Comparison of ENCODE assay signal across 17 mouse cellular contexts in the genomic region with DNA sequence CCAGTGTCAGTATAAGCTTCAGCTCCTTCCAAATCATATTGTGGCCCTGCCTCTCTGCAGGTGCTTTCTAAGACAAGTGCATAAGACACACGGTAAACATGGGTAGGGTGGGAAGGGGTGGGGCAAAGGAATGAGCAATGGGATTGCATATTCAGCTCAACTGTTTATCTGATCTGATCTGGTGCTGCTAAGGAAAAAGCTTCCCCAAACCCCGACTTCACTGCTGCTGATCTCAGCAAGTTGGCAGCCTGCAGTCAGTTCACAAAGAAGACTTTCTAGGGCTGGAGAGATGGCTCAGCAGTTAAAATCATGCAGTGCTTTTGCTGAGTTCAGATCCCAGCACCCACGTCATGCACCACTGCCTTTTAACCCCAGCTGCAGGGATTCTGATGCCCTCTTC. TPM values are rescaled to one million over a fixed set of nuclear protein-coding genes. Genes with fewer than 3 reads are reported as not detected.
DNase-seq lines count a peak whose midpoint lies in the region; ATAC-seq lines count a peak whose summit lies in the region.
"Had no signal": no experiment of that assay in that cellular context is flagged by ENCODE, and none has a peak within 500 bp of the region (broad histone marks: within the 10 kb centered on the region; RNA-seq: fewer than 3 reads in every experiment).

No protein-coding gene starts in this region.

- H3K4me3 ChIP-seq in forebrain, embryonic 12.5 days (replicated peaks) = no peak overlapping the region
- no peak overlapping the region for H3K4me3 ChIP-seq in forebrain, embryonic 10.5 days
- H3K4me3 ChIP-seq in midbrain, embryonic 12.5 days = no peak overlapping the region
- no peak overlapping the region for H3K4me3 ChIP-seq in midbrain, embryonic 11.5 days (ENCODE audit: low read depth, low read length)
- no peak overlapping the region for H3K4me3 ChIP-seq in hindbrain, embryonic 15.5 days
- no peak overlapping the region for H3K4me3 ChIP-seq in stomach, embryonic 16.5 days (replicated peaks; ENCODE audit: low read length)
- H3K4me3 ChIP-seq: heart, adult 2 months had no signal

- H3K27me3 ChIP-seq in forebrain, embryonic 12.5 days = no peaks in the 10 kb centered on the region
- no peaks in the 10 kb centered on the region for H3K27me3 ChIP-seq in forebrain, embryonic 10.5 days (ENCODE audit: poor library complexity, severe bottlenecking)
- H3K27me3 ChIP-seq in midbrain, embryonic 12.5 days = no peaks in the 10 kb centered on the region
- no peaks in the 10 kb centered on the region for H3K27me3 ChIP-seq in midbrain, embryonic 11.5 days (ENCODE audit: control insufficient read depth, insufficient read depth, low read length)
- H3K27me3 ChIP-seq in hindbrain, embryonic 15.5 days = no peaks in the 10 kb centered on the region
- H3K27me3 ChIP-seq in stomach, embryonic 16.5 days (ENCODE audit: control insufficient read depth, insufficient read depth, low read length) = no peaks in the 10 kb centered on the region

- H3K36me3 ChIP-seq in forebrain, embryonic 12.5 days (replicated peaks) = no peaks in the 10 kb centered on the region; the same call in 1 of the 2 replicates
- no peaks in the 10 kb centered on the region for H3K36me3 ChIP-seq in forebrain, embryonic 10.5 days (replicated peaks)
- no peaks in the 10 kb centered on the region for H3K36me3 ChIP-seq in midbrain, embryonic 12.5 days
- H3K36me3 ChIP-seq in midbrain, embryonic 11.5 days (ENCODE audit: control insufficient read depth, insufficient read depth, low read length) = no peaks in the 10 kb centered on the region
- no peaks in the 10 kb centered on the region for H3K36me3 ChIP-seq in hindbrain, embryonic 15.5 days
- H3K36me3 ChIP-seq in stomach, embryonic 16.5 days (ENCODE audit: control insufficient read depth, insufficient read depth, low read length) = no peaks in the 10 kb centered on the region

- DNase-seq in forebrain, embryonic 10.5 days (ENCODE audit: extremely low spot score, low spot score) = no peak
- DNase-seq in midbrain, embryonic 11.5 days (ENCODE audit: low spot score, missing footprints) = no peak
- no peak for DNase-seq in left cerebral cortex, adult 18-20 months (ENCODE audit: low spot score in 2 of 2)
- DNase-seq in layer of hippocampus, adult 18-20 months (ENCODE audit: low spot score in 2 of 2) = no peak
- DNase-seq: cerebellum, adult 8-10 months; heart, postnatal 10 days; kidney, adult 18-20 months; lung, postnatal 14 days; right cerebral cortex, postnatal 14 days had no signal

- H3K9ac ChIP-seq in forebrain, embryonic 12.5 days = no peak overlapping the region
- H3K9ac ChIP-seq in midbrain, embryonic 12.5 days (replicated peaks) = no peak overlapping the region
- H3K9ac ChIP-seq in midbrain, embryonic 11.5 days (ENCODE audit: low read length) = no peak overlapping the region
- H3K9ac ChIP-seq in hindbrain, embryonic 15.5 days = no peak overlapping the region
- H3K9ac ChIP-seq in stomach, embryonic 16.5 days (ENCODE audit: low read length) = no peak overlapping the region

- H3K9me3 ChIP-seq in forebrain, embryonic 12.5 days = no peaks in the 10 kb centered on the region
- no peaks in the 10 kb centered on the region for H3K9me3 ChIP-seq in forebrain, embryonic 10.5 days
- H3K9me3 ChIP-seq in midbrain, embryonic 12.5 days = no peaks in the 10 kb centered on the region
- H3K9me3 ChIP-seq in midbrain, embryonic 11.5 days (ENCODE audit: control insufficient read depth, low read length) = no peaks in the 10 kb centered on the region
- H3K9me3 ChIP-seq in hindbrain, embryonic 15.5 days = no peaks in the 10 kb centered on the region
- no peaks in the 10 kb centered on the region for H3K9me3 ChIP-seq in stomach, embryonic 16.5 days (replicated peaks; ENCODE audit: control insufficient read depth, low read length)

- peaks cover 26% of the 10 kb centered on the region for H3K4me1 ChIP-seq in forebrain, embryonic 12.5 days
- peaks cover 41% of the 10 kb centered on the region for H3K4me1 ChIP-seq in forebrain, embryonic 10.5 days
- peaks cover 18% of the 10 kb centered on the region for H3K4me1 ChIP-seq in midbrain, embryonic 12.5 days
- peaks cover 12% of the 10 kb centered on the region for H3K4me1 ChIP-seq in midbrain, embryonic 11.5 days (ENCODE audit: control insufficient read depth, insufficient read depth, low read length)
- peaks cover 29% of the 10 kb centered on the region for H3K4me1 ChIP-seq in hindbrain, embryonic 15.5 days (replicated peaks)
- H3K4me1 ChIP-seq in stomach, embryonic 16.5 days (ENCODE audit: control insufficient read depth, insufficient read depth, low read length) = peaks cover 17% of the 10 kb centered on the region

- 72% methylated on average over 3 of the region's 3 CpGs for WGBS in forebrain, embryonic 12.5 days
- 73% methylated on average over 3 of the region's 3 CpGs for WGBS in forebrain, embryonic 10.5 days
- WGBS in midbrain, embryonic 12.5 days = 68% methylated on average over 3 of the region's 3 CpGs
- 74% methylated on average over 3 of the region's 3 CpGs for WGBS in midbrain, embryonic 11.5 days
- 45% methylated on average over 3 of the region's 3 CpGs for WGBS in hindbrain, embryonic 15.5 days
- WGBS in stomach, embryonic 16.5 days = 24% methylated on average over 3 of the region's 3 CpGs

- peak overlapping the region; percentile 78; the same call in 1 of the 2 replicates for H3K27ac ChIP-seq in forebrain, embryonic 12.5 days
- no peak overlapping the region for H3K27ac ChIP-seq in forebrain, embryonic 10.5 days
- H3K27ac ChIP-seq in midbrain, embryonic 12.5 days (replicated peaks) = 0 out of 2 replicates have a peak overlapping the region, but pooled peaks have one; percentile 58
- no peak overlapping the region for H3K27ac ChIP-seq in midbrain, embryonic 11.5 days (ENCODE audit: low read depth, low read length)
- H3K27ac ChIP-seq in hindbrain, embryonic 15.5 days (replicated peaks) = peak overlapping the region; percentile 46; the same call in 1 of the 2 replicates
- H3K27ac ChIP-seq in stomach, embryonic 16.5 days (ENCODE audit: low read length) = peak overlapping the region; percentile 21; the same call in 1 of the 2 replicates
- H3K27ac ChIP-seq: heart, adult 2 months had no signal

- H3K4me2 ChIP-seq in forebrain, embryonic 12.5 days = no peak overlapping the region
- no peak overlapping the region for H3K4me2 ChIP-seq in midbrain, embryonic 12.5 days (replicated peaks)
- no peak overlapping the region for H3K4me2 ChIP-seq in midbrain, embryonic 11.5 days
- no peak overlapping the region for H3K4me2 ChIP-seq in hindbrain, embryonic 15.5 days
- no peak overlapping the region for H3K4me2 ChIP-seq in stomach, embryonic 16.5 days (ENCODE audit: low read depth, low read length)
- H3K4me2 ChIP-seq: liver, embryonic 11.5 days had no signal

- no peak for ATAC-seq in forebrain, embryonic 12.5 days (ENCODE audit: low FRiP score)
- no peak for ATAC-seq in midbrain, embryonic 12.5 days (ENCODE audit: low FRiP score, low read depth)
- ATAC-seq in midbrain, embryonic 11.5 days (ENCODE audit: low FRiP score) = no peak
- no peak for ATAC-seq in hindbrain, embryonic 15.5 days (ENCODE audit: low FRiP score, low read depth)
- no peak for ATAC-seq in stomach, embryonic 16.5 days (ENCODE audit: insufficient read depth, low FRiP score)

RNA-seq across cellular contexts. Expression of gene Clmp, which starts 24.2 kb away (rescaled TPM):
- 24.7 and 31.0 TPM in 2 replicates for polyA plus RNA-seq in forebrain, embryonic 12.5 days (2016; fragmentation: Nextera tagmentation; extraction: Ambion mirVana)
- 14.7 and 15.4 TPM in 2 replicates for polyA plus RNA-seq in forebrain, embryonic 10.5 days (2016; fragmentation: Nextera tagmentation; extraction: Ambion mirVana)
- polyA plus RNA-seq in midbrain, embryonic 12.5 days (2016; fragmentation: Nextera tagmentation; extraction: Ambion mirVana) = 40.8 and 47.4 TPM in 2 replicates
- polyA plus RNA-seq in midbrain, embryonic 11.5 days (2014; fragmentation: Nextera tagmentation; extraction: Ambion mirVana) = 26.2 and 29.7 TPM in 2 replicates
- 48.4 and 51.1 TPM in 2 replicates for polyA plus RNA-seq in hindbrain, embryonic 15.5 days (2015; fragmentation: Nextera tagmentation; extraction: Ambion mirVana)
- polyA plus RNA-seq in stomach, embryonic 16.5 days (2015; fragmentation: Nextera tagmentation; extraction: Ambion mirVana) = 21.5 and 23.2 TPM in 2 replicates
- 10 to 100 TPM; 28.1 to 30.0 TPM for total RNA-seq in left cerebral cortex, adult 18-20 months (2021)
- 10 to 100 TPM; 23.1 to 25.4 TPM for total RNA-seq in layer of hippocampus, adult 18-20 months (2021)

RNA-seq across cellular contexts. Expression of gene Gm21915, which starts 39.6 kb away (rescaled TPM):
- polyA plus RNA-seq in forebrain, embryonic 12.5 days (2016; fragmentation: Nextera tagmentation; extraction: Ambion mirVana) = not detected in 2 replicates
- polyA plus RNA-seq in forebrain, embryonic 10.5 days (2016; fragmentation: Nextera tagmentation; extraction: Ambion mirVana) = not detected in 2 replicates
- not detected in 2 replicates for polyA plus RNA-seq in midbrain, embryonic 12.5 days (2016; fragmentation: Nextera tagmentation; extraction: Ambion mirVana)
- not detected in 2 replicates for polyA plus RNA-seq in midbrain, embryonic 11.5 days (2014; fragmentation: Nextera tagmentation; extraction: Ambion mirVana)
- polyA plus RNA-seq in hindbrain, embryonic 15.5 days (2015; fragmentation: Nextera tagmentation; extraction: Ambion mirVana) = not detected in 2 replicates
- not detected in 2 replicates for polyA plus RNA-seq in stomach, embryonic 16.5 days (2015; fragmentation: Nextera tagmentation; extraction: Ambion mirVana)
- total RNA-seq in left cerebral cortex, adult 18-20 months (2021) = not detected
- total RNA-seq in layer of hippocampus, adult 18-20 months (2021) = not detected
- total RNA-seq: heart, adult 2 months; heart, postnatal 10 days; left cerebral cortex, postnatal 36 days; monocyte, adult 5-6 weeks had no signal
- polyA plus RNA-seq: heart, adult 2 months; liver, embryonic 11.5 days had no signal

Comparison
In these comparisons a context has a peak if more than half of its experiments do, and no peak if none do; other contexts are left out.
1. H3K27ac ChIP-seq: peak in forebrain, embryonic 12.5 days (single experiment), midbrain, embryonic 12.5 days (single experiment), hindbrain, embryonic 15.5 days (single experiment) and stomach, embryonic 16.5 days (single experiment); none in forebrain, embryonic 10.5 days (single experiment) and midbrain, embryonic 11.5 days (single experiment).